Mouse (Mus musculus) CD4-positive, CD25-positive, alpha-beta regulatory T cell, adult 4 months (primary cell): Measurements from ENCODE around the gene Nfam1. TPM values are rescaled to one million over a fixed set of nuclear protein-coding genes. Genes with fewer than 3 reads are reported as not detected.

ENCODE experiments used
- ATAC-seq: one replicate; pipeline ENCODE4 v1.8.0; 2017
- polyA plus RNA-seq, 2 experiments: library from polyadenylated mRNA; unstranded; fragments of 100-300 nt; shearing (Covaris generic); gene quantifications; one replicate each; pipeline ENCODE4 v1.2.1; 2017

The Nfam1 gene
- polyA plus RNA-seq, 2 experiments from 2014 or later, result 0.22 to 1.1 TPM

GRCm38 (mm10) chr15:83037755-83038483 is 4.8 kb upstream of the Nfam1 start:
- ATAC-seq, result peak; percentile 74

GRCm38 (mm10) chr15:83036900-83037519 is 3.9 kb upstream of the Nfam1 start:
- ATAC-seq, result no peak

DNA sequence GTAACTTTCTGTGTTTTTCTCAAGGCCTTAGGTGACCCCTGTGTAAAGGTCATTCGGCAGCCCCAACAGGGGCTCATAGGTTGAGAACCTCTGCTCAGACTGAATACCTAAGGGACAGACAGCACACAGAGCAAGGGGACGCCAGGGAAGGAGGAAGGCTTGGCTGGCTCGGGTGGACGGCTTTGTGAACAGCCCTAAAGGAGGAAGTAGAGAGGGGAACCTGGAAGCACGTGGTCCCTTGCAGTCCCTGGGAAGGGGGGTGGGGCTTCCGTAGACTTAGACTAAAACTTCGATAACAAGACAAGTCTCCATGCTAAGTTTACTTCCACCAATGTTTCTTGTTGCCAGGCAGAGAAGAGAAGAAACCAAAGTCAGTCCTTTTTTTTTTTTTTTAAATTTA is 3.0 kb upstream of the Nfam1 start:
- no peak for ATAC-seq

- no peak for ATAC-seq
Measured at GRCm38 (mm10) chr15:83034275-83034977, 1.3 kb upstream of the Nfam1 start.

- no peak for ATAC-seq
Measured at GRCm38 (mm10) chr15:83030884-83031283, 2.2 kb downstream of the Nfam1 start.

DNA sequence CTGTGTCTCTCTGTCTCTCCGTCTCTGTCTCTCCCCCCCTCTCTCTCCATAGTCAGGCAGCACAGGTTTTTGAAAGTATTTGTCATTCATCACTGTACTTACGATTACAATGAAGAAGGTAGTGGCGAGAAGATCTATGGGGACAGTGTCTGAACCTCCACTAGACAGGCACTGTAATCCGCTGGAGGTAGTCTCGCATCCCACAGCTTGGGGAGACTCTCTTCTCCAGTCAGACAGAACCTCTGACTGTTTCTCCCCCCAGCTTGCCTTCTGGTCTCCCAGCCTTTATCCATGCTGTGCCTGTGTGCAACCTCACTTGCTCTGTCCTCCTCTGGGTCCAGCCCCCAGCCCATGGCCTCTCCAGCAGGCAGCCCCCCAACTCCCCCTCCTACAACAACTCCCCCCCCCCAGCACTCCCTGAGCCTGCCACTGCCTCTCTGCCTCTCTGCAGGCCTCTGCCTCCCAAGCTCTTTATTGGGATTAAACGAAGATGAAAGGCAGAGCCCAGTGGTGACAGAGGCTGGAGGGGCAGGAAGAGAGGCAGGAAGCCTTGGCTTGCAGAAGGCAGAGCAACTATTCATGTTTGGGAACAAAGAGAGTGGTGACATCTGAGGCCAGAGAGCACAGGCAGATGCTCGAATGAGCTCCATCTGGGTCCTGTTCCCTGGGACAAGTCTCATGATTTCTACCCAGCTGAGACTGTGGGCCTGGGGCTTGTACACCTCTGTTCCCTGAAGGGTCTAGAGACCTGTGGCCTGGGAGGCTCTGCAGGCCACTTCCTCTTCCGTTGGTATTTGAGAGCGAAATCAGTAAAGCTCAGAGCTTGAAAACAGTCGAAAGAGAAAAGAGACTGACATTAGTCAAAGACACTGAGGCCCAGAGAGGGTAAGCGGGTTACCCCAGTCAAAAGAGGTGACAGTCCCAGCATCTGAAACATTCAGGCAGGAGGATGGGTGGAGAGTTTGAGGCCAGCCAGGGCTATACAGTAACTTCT is 3.1 kb downstream of the Nfam1 start:
- ATAC-seq, result no peak

- ATAC-seq, result no peak
Measured at GRCm38 (mm10) chr15:83026129-83026528, 7.0 kb downstream of the Nfam1 start.

GRCm38 (mm10) chr15:83025041-83025760 is 7.9 kb downstream of the Nfam1 start:
- no peak for ATAC-seq

DNA sequence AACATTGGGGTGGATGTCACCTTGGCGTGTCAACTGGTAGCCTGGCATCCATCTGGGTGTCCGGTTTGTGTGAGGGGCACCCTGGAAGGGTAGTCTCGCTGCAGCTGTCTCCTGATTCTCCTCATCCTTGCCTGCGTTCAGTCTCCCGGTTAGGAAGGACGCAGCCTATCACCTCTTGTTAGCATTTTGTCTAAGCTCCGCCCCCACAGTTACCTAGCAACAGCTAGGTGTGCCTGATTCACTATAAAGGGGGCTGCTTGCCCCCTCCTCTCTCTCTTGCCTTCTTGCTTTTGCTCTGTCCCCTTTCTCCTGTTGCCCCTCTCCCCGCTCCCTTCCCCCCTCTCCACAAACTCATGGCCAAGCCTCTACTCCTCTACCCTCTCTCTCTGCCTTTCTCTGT is 10.2 kb downstream of the Nfam1 start:
- no peak for ATAC-seq

GRCm38 (mm10) chr15:83010990-83011664 is 22.0 kb downstream of the Nfam1 start:
- no peak for ATAC-seq

- no peak for ATAC-seq
Measured at GRCm38 (mm10) chr15:83010423-83010822, 22.7 kb downstream of the Nfam1 start.

- ATAC-seq, result peak; percentile 29
Measured at GRCm38 (mm10) chr15:83009532-83009931, 23.6 kb downstream of the Nfam1 start.

DNA sequence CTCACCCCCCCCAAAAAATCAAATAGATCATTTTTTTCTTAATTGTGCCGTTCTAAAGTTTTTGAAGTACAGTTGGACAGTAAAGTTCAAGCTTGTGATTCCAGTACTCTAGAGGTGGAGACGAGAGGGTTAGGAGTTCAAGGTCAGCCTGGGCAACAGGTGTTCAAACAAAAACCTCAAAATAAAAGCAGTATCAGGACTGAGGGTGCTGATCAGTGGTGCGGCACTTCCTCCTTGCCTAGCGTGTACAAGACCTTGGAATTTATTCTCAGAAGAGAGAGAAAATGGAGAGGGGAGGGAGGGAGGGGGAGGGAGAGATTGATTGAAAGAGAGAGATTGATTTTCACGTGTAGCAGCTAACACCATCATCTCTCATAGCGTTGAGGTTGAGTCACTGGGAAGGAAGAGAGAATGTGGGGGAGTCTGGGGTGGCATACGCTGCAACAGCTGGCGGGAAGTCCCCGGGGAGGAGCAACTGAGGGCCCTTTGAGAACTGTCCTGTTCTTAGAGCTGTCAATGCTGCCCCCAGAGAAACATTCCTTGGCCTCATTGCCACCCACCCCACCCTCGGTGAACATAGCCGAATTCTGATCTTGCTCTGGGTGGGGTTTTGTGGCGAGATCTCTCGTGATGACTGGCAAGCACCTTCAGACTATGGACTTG is 24.2 kb downstream of the Nfam1 start:
- ATAC-seq, result peak; percentile 87

- no peak for ATAC-seq
Measured at GRCm38 (mm10) chr15:83007346-83007920, 25.7 kb downstream of the Nfam1 start.

GRCm38 (mm10) chr15:83002665-83003548 is 30.2 kb downstream of the Nfam1 start:
- no peak for ATAC-seq

GRCm38 (mm10) chr15:82998811-82999221 is 34.3 kb downstream of the Nfam1 start:
- ATAC-seq, result no peak

DNA sequence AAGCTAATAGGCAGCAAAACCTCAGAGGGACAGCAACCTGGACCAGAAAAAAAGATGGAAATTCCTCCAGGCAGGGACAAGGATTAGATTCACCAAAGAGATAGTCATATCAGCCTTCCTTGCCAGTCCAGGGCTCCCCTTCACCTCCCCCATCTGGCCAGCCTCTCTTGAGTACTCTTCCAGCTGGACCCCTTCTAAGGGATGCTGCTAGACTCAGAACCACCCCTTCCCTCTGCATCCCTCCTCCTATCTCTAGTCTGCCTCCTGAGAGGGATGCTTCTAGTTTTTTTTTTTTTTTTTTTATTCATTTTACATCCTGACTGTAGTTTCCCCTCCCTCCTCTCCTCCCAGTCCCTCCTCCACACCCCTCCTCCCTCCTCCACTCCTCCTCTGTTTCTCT is 36.7 kb downstream of the Nfam1 start:
- no peak for ATAC-seq

- ATAC-seq, result no peak
Measured at GRCm38 (mm10) chr15:82995239-82995638, 37.9 kb downstream of the Nfam1 start.

GRCm38 (mm10) chr15:82992911-82993310 is 40.2 kb downstream of the Nfam1 start:
- no peak for ATAC-seq
